Mouse (Mus musculus) stomach, postnatal 0 days (tissue): ENCODE data around the gene Jph2.

Experiments used
- CTCF ChIP-seq: IDR thresholded peaks from 2 replicates; pipeline ENCODE4 v1.5.1; 2016; ENCODE audit warnings: antibody characterized with exemption, low read depth, mild to moderate bottlenecking, moderate library complexity
- EP300 ChIP-seq: optimal IDR thresholded peaks from 2 replicates; pipeline ENCODE3; 2016; ENCODE audit warnings: antibody characterized with exemption

- TF ChIP-seq EP300 (no peak), CTCF (no peak)
Measured at GRCm38 (mm10) chr2:163394977-163395376, 2.8 kb downstream of the Jph2 start.
